Mouse (Mus musculus) lung, adult 2 months (tissue): ENCODE results near the gene Smyd3. TPM values are rescaled to one million over a fixed set of nuclear protein-coding genes. Genes with fewer than 3 reads are reported as not detected.
A peak's percentile ranks its signal among the peaks of the same experiment; 100 is the strongest.

Experiments
- DNase-seq: peaks from one replicate; pipeline ENCODE4 v3.0.0; 2022
- H3K4me1 ChIP-seq: fragments of 200-500 bp; 2 replicates; pipeline ENCODE4 v1.6.1; 2011; ENCODE audit warnings: low read length; ENCODE audit not compliant: control insufficient read depth, insufficient read depth
- H3K4me3 ChIP-seq: fragments of 200-500 bp; replicated peaks from 2 replicates; pipeline ENCODE3; 2011; ENCODE audit warnings: low read depth, mild to moderate bottlenecking, control low read depth, low read length; ENCODE audit errors: extremely low read depth
- CTCF ChIP-seq: fragments of 200-500 bp; IDR thresholded peaks from 2 replicates; pipeline ENCODE4 v1.5.1; 2011; ENCODE audit warnings: mild to moderate bottlenecking, low read length, control low read depth; ENCODE audit not compliant: insufficient read depth
- POLR2A ChIP-seq: fragments of 200-500 bp; IDR thresholded peaks from 2 replicates; pipeline ENCODE4 v1.6.1; 2011; ENCODE audit warnings: low read depth, mild to moderate bottlenecking, control low read depth, low read length, borderline replicate concordance; ENCODE audit errors: extremely low read depth
- WGBS: fragments of 180-500 bp; shearing (Covaris S2); methylation state at CpG from one replicate; pipeline ENCODE4 v1.1.7; 2018; 5-methylcytosine and 5-hydroxymethylcytosine counted together
- polyA plus RNA-seq: library from polyadenylated mRNA; depleted of rRNA; stranded (reverse); fragments of >200 nt; gene quantifications from 2 replicates; pipeline ENCODE4 v1.2.3, GENCODE M21; 2012

The Smyd3 gene
- polyA plus RNA-seq, 1 experiment = 4.7 TPM

DNA sequence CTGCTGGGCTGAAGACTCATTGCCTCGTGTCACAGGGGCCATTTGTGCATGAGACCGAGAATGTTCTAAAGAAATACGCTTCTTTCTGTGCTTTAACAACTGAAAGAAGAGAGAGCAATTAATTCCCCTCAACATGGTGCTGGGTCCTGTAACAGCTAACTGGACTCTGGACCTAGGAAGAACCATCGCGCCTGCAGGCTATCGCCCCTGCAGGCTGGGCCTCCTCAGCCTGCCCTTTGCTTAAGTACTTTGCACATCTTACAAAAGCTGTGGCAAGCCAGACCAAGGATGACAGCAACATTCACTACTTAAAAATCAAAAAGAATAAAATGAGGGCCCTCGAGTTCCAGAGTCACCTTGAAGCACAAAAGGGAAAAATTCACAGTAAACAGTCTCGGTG, 274.3 kb downstream of the Smyd3 start:
- WGBS = 84% methylated on average over 8 of the region's 8 CpGs

DNA sequence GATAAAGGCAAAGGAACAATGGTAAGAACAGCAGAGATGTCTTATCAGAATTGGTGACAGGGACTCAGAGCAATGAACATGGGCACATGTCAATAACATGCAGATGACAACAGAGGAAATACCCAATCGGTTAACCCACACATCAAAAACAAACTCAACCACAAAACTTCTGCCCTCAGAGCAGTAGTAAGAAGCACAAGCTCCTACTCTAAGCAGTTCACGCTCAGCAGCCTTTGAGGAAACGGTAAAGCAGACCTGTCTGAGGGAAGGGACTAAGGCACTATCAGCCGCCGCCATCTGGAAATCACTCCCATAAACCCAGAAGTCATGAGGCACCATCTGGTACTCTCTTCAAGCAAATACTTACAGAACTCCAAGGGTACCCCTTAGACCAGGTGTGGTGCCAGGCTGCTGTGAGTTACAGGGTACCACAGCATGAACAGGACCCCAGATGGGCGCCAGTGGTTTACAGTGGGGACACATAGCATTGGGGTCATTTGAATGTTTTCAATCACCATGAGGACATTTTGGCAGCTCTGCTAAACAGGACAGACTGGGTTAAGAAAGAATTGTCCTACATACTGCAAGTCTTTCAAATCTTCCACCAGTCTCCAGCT, 277.1 kb downstream of the Smyd3 start:
- no peak for DNase-seq
- WGBS = 84% methylated on average over 6 of the region's 6 CpGs
- Histone ChIP-seq H3K4me3 (no peak overlapping the region), H3K4me1 (no peaks in the 10 kb centered on the region)
- TF ChIP-seq CTCF (no peak), POLR2A (no peak)

More for the DNA sequence above, 274.3 kb downstream of the Smyd3 start:
- H3K4me3 ChIP-seq = no peak overlapping the region
- no peak for DNase-seq
- no peak for TF ChIP-seq POLR2A
- H3K4me1 ChIP-seq = no peaks in the 10 kb centered on the region

GRCm38 (mm10) chr1:179238639-179239038, 279.2 kb downstream of the Smyd3 start:
- Histone ChIP-seq H3K4me1 (no peaks in the 10 kb centered on the region), H3K4me3 (no peak overlapping the region)
- 70% methylated on average over 2 of the region's 2 CpGs for WGBS
- TF ChIP-seq CTCF (no peak), POLR2A (no peak)
- no peak for DNase-seq

DNA sequence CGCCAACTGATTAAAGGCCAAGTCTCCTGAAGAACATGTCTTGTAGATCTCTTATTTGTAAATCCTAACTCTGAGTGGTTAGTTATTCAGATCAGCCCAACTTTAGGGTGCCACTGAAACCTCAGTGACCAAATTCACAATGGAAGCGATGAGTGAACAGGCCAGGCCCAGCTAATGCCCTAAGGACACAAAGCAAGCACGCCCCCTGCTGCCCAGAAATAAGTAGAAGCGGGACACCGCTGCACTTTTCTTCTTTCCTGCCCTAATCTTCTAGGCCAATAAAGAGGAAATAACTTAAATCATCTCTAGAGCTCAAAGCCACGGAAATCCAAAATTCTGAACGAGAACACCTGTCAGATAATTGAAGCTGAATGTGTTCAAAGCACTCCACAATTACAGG, 279.9 kb downstream of the Smyd3 start:
- no peaks in the 10 kb centered on the region for H3K4me1 ChIP-seq
- no peak for DNase-seq
- WGBS = 56% methylated on average over 7 of the region's 7 CpGs
- H3K4me3 ChIP-seq = no peak overlapping the region
- TF ChIP-seq CTCF (0 out of 2 replicates have a peak, but pooled peaks have one; percentile 11), POLR2A (no peak)

GRCm38 (mm10) chr1:179236217-179236840, 281.5 kb downstream of the Smyd3 start:
- no peak for DNase-seq
- 47% methylated on average over 8 of the region's 8 CpGs for WGBS
- H3K4me1 ChIP-seq = no peaks in the 10 kb centered on the region
- H3K4me3 ChIP-seq = no peak overlapping the region
- TF ChIP-seq POLR2A (no peak), CTCF (no peak)

GRCm38 (mm10) chr1:179231777-179232661, 285.8 kb downstream of the Smyd3 start:
- no peak overlapping the region for H3K4me3 ChIP-seq
- 44% methylated on average over 13 of the region's 13 CpGs for whole genome bisulfite sequencing
- no peaks in the 10 kb centered on the region for H3K4me1 ChIP-seq
- DNase-seq = peak; percentile 54
- peak; percentile 71 for TF ChIP-seq CTCF
- no peak for TF ChIP-seq POLR2A

DNA sequence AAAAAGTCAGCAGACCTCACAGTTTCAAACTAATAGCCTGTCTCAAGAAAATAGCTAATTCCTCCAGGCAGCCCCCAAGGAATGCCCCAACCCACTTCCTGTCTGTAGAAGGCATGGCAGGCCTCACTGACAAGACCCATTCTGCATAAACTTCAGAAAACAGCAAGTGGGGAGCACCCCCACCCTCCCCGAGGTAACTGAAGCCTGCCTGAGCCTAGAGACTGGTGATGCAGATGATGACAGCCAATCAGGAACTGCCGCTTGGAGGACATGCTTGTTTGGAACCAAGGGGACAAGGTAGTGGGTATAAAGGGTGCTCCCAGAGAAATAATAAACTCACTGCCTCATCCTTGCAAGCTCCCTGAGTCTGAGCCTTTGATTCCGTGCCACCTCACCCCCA, 288.3 kb downstream of the Smyd3 start:
- WGBS = 70% methylated on average over 3 of the region's 3 CpGs
- H3K4me1 ChIP-seq = no peaks in the 10 kb centered on the region
- no peak for DNase-seq
- no peak overlapping the region for H3K4me3 ChIP-seq
- TF ChIP-seq POLR2A (no peak), CTCF (no peak)

DNA sequence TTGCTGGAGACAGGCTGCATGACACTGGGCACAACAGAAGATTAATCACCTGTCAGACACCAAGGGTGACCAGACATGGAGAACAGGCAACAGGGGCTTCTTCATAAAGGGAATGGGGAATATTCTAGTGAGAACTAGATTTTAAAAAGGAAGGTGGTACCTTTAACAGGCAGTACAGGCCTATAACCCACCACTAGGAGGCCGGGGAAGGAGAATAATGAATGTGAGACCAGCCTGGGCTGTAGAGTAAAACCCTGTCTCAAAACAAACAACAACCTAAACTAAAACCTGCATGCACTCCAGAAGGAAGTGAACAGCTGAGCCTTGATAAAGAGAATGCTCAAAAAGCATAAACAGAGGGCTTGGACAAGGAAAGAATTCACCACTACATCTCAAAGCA, 297.6 kb downstream of the Smyd3 start:
- H3K4me1 ChIP-seq = no peaks in the 10 kb centered on the region
- no peak for DNase-seq
- no peak for TF ChIP-seq POLR2A
- no peak for TF ChIP-seq CTCF
- 63% methylated on average over 1 of the region's 1 CpGs for WGBS
- H3K4me3 ChIP-seq = no peak overlapping the region

DNA sequence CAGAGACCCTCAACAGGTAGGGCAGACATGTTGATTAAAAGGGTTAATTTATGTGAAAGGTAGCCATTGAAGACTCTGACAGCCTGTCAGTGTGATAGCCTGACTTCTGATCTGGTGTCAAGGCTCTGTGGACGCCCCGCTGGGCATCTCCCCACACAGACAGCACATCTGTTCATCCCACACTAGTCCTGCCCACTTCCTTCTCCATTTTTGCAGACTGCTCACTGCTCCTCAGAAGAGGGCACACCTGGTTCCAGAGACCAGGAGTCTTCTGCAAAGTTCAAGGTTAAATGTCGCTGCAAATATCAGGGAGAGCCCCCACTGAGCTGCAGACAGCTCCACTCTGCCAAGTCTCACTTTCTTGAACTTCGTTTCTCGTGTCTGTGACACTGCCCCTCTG, 299.8 kb downstream of the Smyd3 start:
- TF ChIP-seq CTCF (no peak), POLR2A (no peak)
- 80% methylated on average over 5 of the region's 5 CpGs for WGBS

GRCm38 (mm10) chr1:179217036-179217435, 300.8 kb downstream of the Smyd3 start:
- WGBS = 24% methylated on average over 4 of the region's 4 CpGs
- Histone ChIP-seq H3K4me1 (no peaks in the 10 kb centered on the region), H3K4me3 (no peak overlapping the region)
- TF ChIP-seq POLR2A (no peak), CTCF (no peak)
- no peak for DNase-seq

More for the DNA sequence above, 299.8 kb downstream of the Smyd3 start:
- H3K4me3 ChIP-seq = no peak overlapping the region
- no peak for DNase-seq
- H3K4me1 ChIP-seq = no peaks in the 10 kb centered on the region
